Mouse (Mus musculus) myocyte (in vitro differentiated cells): ENCODE data around the gene Ttc3. TPM values are rescaled to one million over a fixed set of nuclear protein-coding genes. Genes with fewer than 3 reads are reported as not detected.

Experiments used
- H3K27me3 ChIP-seq: one replicate; pipeline ENCODE4 v1.6.1; 2011; ENCODE audit not compliant: control insufficient read depth, insufficient read depth, insufficient read length
- H3K36me3 ChIP-seq: one replicate; pipeline ENCODE4 v1.6.1; 2011; ENCODE audit not compliant: control insufficient read depth, insufficient read depth
- H3K4me2 ChIP-seq: one replicate; pipeline ENCODE4 v1.6.1; 2011; ENCODE audit warnings: low read depth, control low read depth
- H3K4me3 ChIP-seq: one replicate; pipeline ENCODE4 v1.5.1; 2011; ENCODE audit warnings: mild to moderate bottlenecking, control low read depth, moderate library complexity
- H3K79me2 ChIP-seq: one replicate; pipeline ENCODE4 v1.6.1; 2011; ENCODE audit not compliant: control insufficient read depth, insufficient read depth
- H3ac ChIP-seq: one replicate; pipeline ENCODE4 v1.6.1; 2011; ENCODE audit not compliant: control insufficient read depth, insufficient read length
- CEBPB ChIP-seq: IDR thresholded peaks from 2 replicates; pipeline ENCODE4 v1.6.1; 2011; ENCODE audit warnings: mild to moderate bottlenecking, moderate library complexity; ENCODE audit not compliant: poor library complexity, insufficient read depth, severe bottlenecking
- E2F4 ChIP-seq: IDR thresholded peaks from one replicate; pipeline ENCODE4 v1.6.1; 2011; ENCODE audit warnings: mild to moderate bottlenecking, control low read depth, moderate library complexity; ENCODE audit not compliant: insufficient read depth
- MAX ChIP-seq: IDR thresholded peaks from one replicate; pipeline ENCODE4 v1.6.1; 2011; ENCODE audit warnings: low read depth, mild to moderate bottlenecking, control low read depth
- MYOD1 ChIP-seq, 3 experiments: IDR thresholded peaks; one replicate each; pipeline ENCODE4 v1.6.1; 2011; ENCODE audit warnings: control low read depth in 2 of 3, low read depth in 2 of 3, mild to moderate bottlenecking in 2 of 3, moderate library complexity in 1 of 3; ENCODE audit not compliant: insufficient read length in 2 of 3, control insufficient read depth in 1 of 3
- MYOG ChIP-seq, 3 experiments: IDR thresholded peaks; one replicate each; pipeline ENCODE4 v1.6.1; 2011; ENCODE audit warnings: control low read depth in 2 of 3, low read depth in 2 of 3, mild to moderate bottlenecking in 2 of 3; ENCODE audit not compliant: insufficient read length in 2 of 3, control insufficient read depth in 1 of 3, insufficient read depth in 1 of 3
- POLR2A ChIP-seq: IDR thresholded peaks from one replicate; pipeline ENCODE4 v1.6.1; 2011; ENCODE audit warnings: low read depth, mild to moderate bottlenecking, control low read depth, moderate library complexity; ENCODE audit not compliant: insufficient read length
- POLR2AphosphoS2 ChIP-seq: IDR thresholded peaks from one replicate; pipeline ENCODE4 v1.6.1; 2011; ENCODE audit warnings: low read depth, control low read depth; ENCODE audit not compliant: insufficient read length
- REST ChIP-seq: IDR thresholded peaks from one replicate; pipeline ENCODE4 v1.6.1; 2011; ENCODE audit warnings: mild to moderate bottlenecking, control low read depth, moderate library complexity; ENCODE audit not compliant: insufficient read depth, insufficient read length
- SRF ChIP-seq: IDR thresholded peaks from one replicate; pipeline ENCODE4 v1.6.1; 2011; ENCODE audit warnings: low read depth; ENCODE audit not compliant: control insufficient read depth, insufficient read length
- TCF12 ChIP-seq: IDR thresholded peaks from one replicate; pipeline ENCODE4 v1.6.1; 2011; ENCODE audit warnings: mild to moderate bottlenecking, control low read depth; ENCODE audit not compliant: poor library complexity, insufficient read depth, severe bottlenecking
- TCF3 ChIP-seq: IDR thresholded peaks from one replicate; pipeline ENCODE4 v1.6.1; 2011; ENCODE audit warnings: low read depth, control low read depth; ENCODE audit not compliant: insufficient read length
- USF1 ChIP-seq: IDR thresholded peaks from one replicate; pipeline ENCODE4 v1.6.1; 2011; ENCODE audit warnings: low read depth, mild to moderate bottlenecking, control low read depth, moderate library complexity
- polyA plus RNA-seq: library from polyadenylated mRNA; unstranded; fragments of >200 nt; fragmentation: generic; extraction: Trizol; gene quantifications from one replicate; pipeline ENCODE4 v1.2.1, GENCODE M21; 2012; ENCODE audit warnings: missing spikeins

Ttc3 gene
- polyA plus RNA-seq, 1 experiment: 25.0 TPM

DNA sequence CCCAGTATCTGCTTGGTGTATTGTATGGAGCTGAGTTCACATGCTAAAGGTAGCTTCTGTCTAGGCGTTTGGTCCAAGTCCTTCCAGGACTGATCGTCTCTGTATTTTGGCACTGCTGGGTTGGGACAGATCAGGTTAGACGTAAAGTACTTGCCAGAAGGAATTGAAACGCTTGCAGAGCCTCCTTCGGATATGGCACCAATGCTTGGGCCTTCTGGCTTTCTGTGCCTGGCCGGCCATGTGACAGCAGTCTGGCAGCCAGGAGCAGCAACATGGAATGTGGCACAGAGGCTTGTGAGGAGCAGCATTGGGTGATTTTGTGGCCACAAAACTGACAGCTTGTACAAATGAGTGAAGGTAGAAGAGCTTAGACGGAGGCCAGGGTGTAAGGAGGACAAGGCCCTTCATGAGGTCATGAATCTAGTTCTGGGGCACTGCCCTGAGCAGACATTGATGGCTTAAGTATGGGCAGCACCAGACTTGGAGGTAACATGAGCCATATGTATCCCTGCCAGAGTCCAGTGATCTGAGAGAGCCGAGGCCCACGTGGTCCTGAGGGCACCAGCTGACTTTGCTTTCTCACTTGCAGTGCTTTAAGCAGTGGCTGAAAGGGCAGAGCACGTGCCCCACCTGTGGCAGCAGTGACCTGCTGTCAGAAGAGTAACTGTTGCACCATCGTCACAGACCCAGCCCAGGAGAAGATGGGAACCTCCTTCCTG is 97.1 kb downstream of the Ttc3 start:
- Histone ChIP-seq H3ac (no peak overlapping the region), H3K79me2 (no peaks in the 10 kb centered on the region), H3K36me3 (peaks cover 22% of the 10 kb centered on the region), H3K27me3 (no peaks in the 10 kb centered on the region), H3K4me3 (no peak overlapping the region), H3K4me2 (no peak overlapping the region)
- peak in 1 of 3 experiments; percentile 84 for TF ChIP-seq MYOG (IDR thresholded peaks at IDR 0.05; ENCODE audit: control insufficient read depth in 1 of 3, insufficient read depth in 1 of 3, insufficient read length in 2 of 3, low read depth in 2 of 3)
- peak; percentile 21 for TF ChIP-seq POLR2A
- TF ChIP-seq SRF: no peak
- TF ChIP-seq POLR2AphosphoS2: peak; percentile 11
- TF ChIP-seq MYOD1 (IDR thresholded peaks at IDR 0.05; ENCODE audit: control insufficient read depth in 1 of 3, insufficient read length in 2 of 3, low read depth in 2 of 3): peak; percentile 6 to 73 (median 41)
- peak; percentile 74 for TF ChIP-seq USF1

DNA sequence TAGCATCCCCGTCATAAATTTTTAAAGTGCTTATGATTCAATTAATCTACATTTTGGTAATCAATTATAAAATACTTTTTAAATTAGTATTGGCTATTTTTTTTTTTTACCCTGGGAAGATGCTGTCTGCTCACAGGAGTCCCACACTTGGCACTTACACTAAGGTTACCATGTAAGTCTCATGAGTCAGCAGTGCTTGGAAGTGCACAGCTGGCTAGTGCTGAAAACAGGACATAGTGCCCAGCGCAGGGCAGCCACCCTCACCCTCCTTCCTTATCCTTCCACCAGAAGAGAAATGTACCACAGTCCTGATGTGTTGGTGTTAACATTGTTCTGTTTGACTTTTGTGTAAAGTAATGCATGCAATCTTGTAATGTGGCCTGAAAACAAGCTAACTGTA is 98.0 kb downstream of the Ttc3 start:
- Histone ChIP-seq H3K27me3 (no peaks in the 10 kb centered on the region), H3K4me2 (no peak overlapping the region), H3ac (no peak overlapping the region), H3K79me2 (no peaks in the 10 kb centered on the region), H3K36me3 (peaks cover 17% of the 10 kb centered on the region), H3K4me3 (no peak overlapping the region)
- TF ChIP-seq E2F4: no peak
- no peak for TF ChIP-seq REST
- TF ChIP-seq CEBPB: no peak
- TF ChIP-seq MYOD1 (IDR thresholded peaks at IDR 0.05; ENCODE audit: control insufficient read depth in 1 of 3, insufficient read length in 2 of 3, low read depth in 2 of 3): no peak
- no peak for TF ChIP-seq SRF
- no peak for TF ChIP-seq TCF12
- TF ChIP-seq MAX: no peak
- no peak for TF ChIP-seq POLR2AphosphoS2
- TF ChIP-seq USF1: no peak
- no peak for TF ChIP-seq TCF3
- TF ChIP-seq MYOG (IDR thresholded peaks at IDR 0.05; ENCODE audit: control insufficient read depth in 1 of 3, insufficient read depth in 1 of 3, insufficient read length in 2 of 3, low read depth in 2 of 3): no peak
- no peak for TF ChIP-seq POLR2A

DNA sequence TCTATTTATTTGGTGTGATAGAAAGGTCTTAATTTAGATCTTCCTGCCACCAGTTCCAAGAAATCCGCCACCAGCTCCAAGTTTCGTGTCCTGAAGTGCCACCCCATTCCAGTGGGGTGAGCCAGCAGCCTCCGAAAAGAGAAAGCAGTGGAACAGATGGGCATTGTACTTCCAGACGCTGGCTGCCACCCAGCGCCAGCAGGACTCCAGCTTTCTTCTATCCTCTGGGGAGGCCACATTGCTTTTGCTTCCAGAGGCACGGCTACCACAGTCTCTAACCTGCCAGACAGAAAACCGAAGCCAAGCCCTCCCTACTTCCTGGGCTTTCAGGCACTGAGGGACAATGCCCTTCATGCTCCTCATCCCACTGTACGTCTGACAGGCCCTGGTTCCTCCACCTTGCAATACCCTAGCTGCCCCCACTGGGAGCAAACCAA is 102.1 kb downstream of the Ttc3 start:
- Histone ChIP-seq H3K27me3 (no peaks in the 10 kb centered on the region), H3K79me2 (no peaks in the 10 kb centered on the region), H3K36me3 (no peaks in the 10 kb centered on the region), H3K4me3 (no peak overlapping the region), H3K4me2 (peak overlapping the region; percentile 51), H3ac (no peak overlapping the region)
- TF ChIP-seq E2F4 (no peak), REST (no peak), USF1 (no peak), CEBPB (no peak), SRF (no peak), MYOG (IDR thresholded peaks at IDR 0.05; ENCODE audit: control insufficient read depth in 1 of 3, insufficient read depth in 1 of 3, insufficient read length in 2 of 3, low read depth in 2 of 3) (peak in 2 of 3 experiments; percentile 60 to 77), MAX (no peak), MYOD1 (IDR thresholded peaks at IDR 0.05; ENCODE audit: control insufficient read depth in 1 of 3, insufficient read length in 2 of 3, low read depth in 2 of 3) (peak in 2 of 3 experiments; percentile 50 to 66), POLR2AphosphoS2 (peak; percentile 40)

DNA sequence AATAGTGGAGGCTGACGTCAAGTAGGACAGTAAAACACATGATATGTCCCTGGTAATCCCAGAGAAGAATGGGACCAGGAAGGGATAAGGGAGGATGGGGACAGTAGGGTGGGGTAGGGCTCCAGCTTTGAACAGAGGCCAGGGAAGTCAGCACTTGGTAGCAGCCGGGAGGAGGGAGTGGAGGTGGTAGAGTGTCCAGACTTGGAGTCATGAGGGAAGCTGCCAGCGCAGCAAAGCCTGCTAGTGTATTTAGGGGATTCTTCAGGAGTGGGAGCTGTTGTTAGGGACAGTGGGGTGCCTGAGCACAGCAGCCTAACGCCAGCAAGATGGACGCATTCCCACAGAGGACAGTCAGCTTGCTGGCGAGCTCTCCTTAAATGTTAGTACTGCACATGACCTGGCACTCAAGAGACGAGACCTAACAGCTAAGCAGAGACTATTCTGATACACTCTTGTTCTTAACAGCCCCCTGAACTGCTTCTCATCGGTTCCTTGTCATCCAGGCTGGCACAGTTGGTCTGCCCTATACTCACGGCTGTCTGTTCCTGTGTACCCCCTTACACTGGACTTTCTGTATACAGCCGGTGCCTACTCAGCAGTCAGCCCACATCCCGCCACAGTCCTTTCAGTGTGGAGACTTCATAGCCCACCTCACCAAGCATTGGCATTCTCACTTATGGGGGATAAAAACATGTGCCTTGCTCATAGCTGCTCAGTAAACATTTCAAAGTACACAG is 102.8 kb downstream of the Ttc3 start:
- Histone ChIP-seq H3K27me3 (no peaks in the 10 kb centered on the region), H3K4me3 (no peak overlapping the region), H3K36me3 (no peaks in the 10 kb centered on the region), H3K79me2 (no peaks in the 10 kb centered on the region), H3ac (no peak overlapping the region), H3K4me2 (peak overlapping the region; percentile 51)
- TF ChIP-seq E2F4 (no peak), POLR2AphosphoS2 (peak; percentile 50), MYOD1 (IDR thresholded peaks at IDR 0.05; ENCODE audit: control insufficient read depth in 1 of 3, insufficient read length in 2 of 3, low read depth in 2 of 3) (no peak), TCF3 (no peak)
